Mouse (Mus musculus) urinary bladder, postnatal 4 days (tissue): Measurements from ENCODE around the gene Ddx27.

Experiments used
- DNase-seq, 2 experiments: peaks; one replicate each; pipeline ENCODE4 v3.0.0; 2021 to 2022; ENCODE audit warnings: low spot score in 2 of 2

The Ddx27 gene

DNA sequence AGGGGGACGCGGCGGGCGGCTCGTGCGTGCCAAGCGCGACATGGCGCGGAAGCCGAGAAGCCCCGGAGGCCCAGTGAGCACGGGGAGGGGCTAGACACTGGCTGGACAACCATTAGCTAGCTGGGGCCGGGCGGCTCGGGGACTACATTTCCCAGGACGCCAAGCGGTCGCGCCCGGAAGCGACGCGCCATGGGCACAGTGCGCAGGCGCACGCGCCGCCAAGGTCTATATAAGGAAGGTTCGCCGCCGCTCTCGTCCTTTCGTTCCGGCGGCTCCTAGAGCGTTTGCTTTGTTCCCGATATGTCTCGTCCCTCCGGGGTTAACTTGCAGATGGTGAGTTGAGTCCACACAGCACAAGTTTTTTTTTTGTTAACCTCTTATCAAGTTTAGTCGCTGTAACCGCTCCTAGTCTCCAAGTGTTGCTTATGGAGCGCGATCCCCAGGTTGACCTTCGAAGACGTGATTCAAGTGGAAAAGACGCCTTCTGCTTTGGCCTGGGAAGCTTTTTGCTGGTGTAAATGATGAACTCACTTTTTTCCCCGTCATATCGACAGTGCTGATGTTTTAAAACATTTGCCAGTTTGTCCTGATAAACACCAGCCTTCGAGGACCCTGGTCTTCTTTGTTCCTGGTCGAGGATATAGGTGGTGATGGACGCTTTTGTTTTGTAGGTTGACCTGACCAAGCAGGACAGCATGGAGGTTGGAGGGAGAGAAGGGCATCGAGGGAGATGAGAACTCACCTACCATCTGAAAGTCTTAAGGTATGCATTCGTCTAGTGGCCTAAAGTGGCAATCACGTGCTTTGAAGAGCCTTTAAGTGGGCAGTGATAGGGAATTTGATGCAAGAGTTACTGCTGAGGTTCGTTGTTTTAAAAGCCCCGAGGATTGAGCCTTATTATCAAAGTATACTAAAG, 48.2 kb downstream of the Ddx27 start, which contains the start of gene Znfx1:
Gene Znfx1 (minus strand): TSS at position 51 of the 916 bp plus-strand sequence.
- DNase-seq, result peak; percentile 96 to 98

DNA sequence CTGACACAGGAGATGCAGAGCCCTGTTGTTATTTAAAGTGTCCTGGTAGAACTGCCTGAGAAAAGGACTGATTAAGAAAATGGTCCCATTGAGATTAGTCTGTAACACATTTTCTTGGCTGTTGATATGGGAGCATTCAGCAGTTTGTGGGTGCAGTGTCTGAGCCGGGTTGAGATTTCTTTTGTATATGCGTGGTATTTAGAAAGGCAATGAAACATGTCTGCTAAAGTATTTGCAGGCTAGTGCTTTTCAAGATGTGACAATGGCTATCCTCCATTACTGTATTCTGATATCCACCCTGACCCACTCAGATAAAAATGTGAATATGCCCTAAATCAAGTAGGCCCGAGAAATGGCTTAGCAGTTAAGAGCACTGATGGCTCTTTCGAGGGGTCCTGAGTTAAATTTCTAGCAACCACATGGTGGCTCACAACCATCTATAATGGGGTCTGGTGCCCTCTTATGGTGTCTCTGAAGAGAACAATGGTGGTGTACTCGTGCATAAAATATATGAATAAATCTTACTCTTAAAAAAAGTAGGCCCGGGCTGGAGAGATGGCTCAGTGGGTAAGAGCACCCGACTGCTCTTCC, 49.0 kb downstream of the Ddx27 start:
- no peak for DNase-seq

DNA sequence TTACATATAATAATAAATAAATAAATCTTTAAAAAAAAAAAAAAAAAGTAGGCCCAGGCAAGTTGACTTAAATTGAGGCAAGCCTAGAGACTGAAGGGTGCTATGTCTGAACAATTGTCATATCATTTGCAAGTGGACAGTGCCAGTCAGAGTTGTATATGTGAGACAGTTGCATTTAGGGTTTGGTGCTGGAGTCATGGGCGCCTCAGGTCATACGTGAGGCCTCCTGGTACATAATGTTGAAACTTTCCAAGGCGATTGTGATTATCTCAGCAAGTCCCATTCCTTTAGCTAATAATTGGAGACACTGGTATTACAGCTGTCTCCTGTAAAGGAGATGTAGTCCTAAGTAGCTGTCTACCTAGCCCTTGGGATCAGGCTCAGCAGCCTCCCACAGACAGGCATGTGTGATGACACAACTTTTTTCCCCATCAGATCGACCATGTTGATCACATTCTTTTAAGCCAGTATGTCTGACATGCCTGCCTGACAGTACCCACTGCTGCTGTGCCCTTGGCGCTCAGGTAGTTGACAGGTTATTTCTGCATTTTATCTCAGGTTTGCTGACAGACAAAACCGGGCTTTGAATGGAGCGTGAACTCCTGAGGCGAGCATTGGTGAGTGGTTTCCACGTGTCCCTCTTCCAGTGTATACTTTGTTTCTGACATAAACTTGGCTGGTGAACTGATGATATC, 49.8 kb downstream of the Ddx27 start:
- no peak for DNase-seq

DNA sequence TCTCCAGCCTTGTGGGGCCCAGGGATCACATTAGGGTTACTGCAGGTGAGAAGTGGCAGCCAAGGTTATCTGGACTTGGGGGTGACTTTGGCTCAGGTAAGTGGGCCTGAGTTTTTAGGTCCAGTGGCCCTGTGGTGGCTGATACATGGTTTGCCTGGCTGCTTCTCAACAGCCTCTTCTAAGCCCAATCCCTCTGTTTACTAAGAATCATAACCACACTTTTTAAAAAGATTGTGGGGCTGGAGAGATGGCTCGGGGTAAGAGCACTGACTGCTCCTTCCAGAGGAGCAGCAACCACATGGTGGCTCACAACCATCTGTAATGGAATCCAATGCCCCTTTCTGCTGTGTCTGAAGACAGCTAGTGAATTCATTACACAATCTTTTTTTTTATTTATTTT, 51.0 kb downstream of the Ddx27 start:
- no peak for DNase-seq

DNA sequence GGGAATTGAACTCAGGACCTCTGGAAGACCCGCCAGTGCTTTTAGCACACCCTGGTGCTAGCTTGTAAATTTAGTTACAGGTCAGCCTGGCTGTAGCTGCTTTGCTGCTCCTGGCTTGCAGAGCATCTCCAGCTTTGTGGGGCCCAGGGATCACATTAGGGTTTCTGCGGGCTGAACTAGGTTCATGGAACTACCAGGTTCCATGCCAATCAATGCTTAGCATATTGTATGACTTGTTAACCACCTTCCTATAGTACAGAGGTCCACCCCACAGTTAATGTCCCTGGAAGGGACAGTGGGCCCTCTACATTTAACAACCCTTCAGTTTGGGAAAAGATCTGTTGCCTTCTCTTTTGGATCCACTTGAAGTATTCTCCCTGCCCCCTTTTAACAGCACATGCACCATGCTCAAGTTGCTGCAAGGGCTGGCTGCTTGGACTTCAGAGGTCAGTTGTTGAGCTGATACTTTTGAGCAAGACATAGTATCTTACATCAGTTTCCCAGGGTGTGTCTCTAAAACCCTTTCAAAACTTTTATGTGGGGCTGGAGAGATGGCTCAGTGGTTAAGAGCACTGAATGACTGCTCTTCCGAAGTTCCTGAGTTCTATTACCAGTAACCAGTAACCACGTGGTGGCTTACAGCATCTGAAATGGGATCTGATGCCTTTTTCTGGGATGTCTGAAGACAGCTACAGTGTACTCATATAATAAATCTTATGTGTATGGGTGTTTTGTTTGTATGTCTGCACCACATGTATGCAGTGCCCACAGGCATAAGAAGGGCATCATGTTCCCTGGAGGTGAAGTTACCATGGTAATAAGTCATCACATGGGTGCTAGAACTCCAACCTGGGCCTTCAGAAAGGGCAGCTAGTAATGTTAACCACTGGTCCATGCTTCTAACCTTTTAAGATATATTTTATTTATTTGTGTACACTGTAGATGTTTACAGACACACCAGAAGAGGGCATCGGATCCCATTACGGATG, 51.8 kb downstream of the Ddx27 start:
- DNase-seq, result no peak

DNA sequence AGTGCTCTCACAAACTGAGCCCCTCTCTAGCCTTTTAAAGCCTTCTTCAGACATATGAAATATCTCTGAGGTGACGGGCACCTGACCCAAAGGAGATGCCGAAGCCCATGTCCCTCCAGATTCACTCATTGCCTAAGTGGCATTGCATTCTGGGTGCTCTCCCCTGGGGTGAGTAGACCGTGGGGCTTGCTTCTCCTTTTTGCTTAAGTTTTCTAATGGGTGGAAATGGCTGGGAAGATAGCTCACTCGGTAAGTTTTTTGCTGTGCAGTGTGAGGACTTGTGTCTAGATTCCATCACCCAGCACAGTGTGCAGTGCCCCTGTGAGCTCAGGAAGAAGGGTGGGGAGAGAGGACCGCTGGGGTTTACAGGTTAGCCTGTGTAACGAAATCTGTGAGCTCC, 52.6 kb downstream of the Ddx27 start:
- no peak for DNase-seq

DNA sequence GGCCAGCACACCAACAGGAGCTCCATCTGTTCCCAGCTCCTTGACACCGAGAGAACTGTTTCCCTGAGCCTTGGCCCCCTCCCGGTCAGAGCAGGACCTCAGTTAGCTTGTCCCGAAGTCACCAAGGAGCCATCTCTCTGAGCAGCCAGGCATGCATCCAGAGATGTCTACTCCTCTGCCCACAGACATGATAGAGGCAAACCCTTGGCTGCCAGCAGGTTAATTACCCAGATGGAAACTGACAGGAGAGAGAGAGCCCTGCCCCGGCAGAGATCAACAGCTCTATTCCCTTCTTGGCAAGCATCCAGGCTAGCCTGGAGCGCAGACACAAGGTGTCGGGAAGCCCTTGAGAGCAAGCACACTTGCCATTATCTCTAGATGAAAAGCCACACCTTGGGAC, 55.3 kb downstream of the Ddx27 start:
- no peak for DNase-seq

DNA sequence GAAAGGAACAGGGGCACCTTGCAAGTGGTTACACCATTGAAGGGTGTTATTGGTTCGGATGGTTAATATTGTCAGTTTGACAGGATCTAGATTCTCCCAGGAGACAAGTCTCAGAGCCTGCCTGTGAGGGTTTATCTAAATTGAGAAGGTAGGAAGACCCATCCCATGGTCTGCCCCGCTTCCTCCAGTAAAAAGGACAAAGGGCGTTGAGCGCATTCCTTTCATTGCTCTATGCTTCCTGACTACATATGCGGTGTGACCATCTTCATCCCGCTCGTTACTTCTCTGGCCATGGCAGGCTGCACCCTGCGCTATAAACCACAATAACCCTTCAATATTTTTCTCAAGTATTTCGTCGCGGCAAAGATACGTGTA, 56.3 kb downstream of the Ddx27 start:
- DNase-seq, result no peak

DNA sequence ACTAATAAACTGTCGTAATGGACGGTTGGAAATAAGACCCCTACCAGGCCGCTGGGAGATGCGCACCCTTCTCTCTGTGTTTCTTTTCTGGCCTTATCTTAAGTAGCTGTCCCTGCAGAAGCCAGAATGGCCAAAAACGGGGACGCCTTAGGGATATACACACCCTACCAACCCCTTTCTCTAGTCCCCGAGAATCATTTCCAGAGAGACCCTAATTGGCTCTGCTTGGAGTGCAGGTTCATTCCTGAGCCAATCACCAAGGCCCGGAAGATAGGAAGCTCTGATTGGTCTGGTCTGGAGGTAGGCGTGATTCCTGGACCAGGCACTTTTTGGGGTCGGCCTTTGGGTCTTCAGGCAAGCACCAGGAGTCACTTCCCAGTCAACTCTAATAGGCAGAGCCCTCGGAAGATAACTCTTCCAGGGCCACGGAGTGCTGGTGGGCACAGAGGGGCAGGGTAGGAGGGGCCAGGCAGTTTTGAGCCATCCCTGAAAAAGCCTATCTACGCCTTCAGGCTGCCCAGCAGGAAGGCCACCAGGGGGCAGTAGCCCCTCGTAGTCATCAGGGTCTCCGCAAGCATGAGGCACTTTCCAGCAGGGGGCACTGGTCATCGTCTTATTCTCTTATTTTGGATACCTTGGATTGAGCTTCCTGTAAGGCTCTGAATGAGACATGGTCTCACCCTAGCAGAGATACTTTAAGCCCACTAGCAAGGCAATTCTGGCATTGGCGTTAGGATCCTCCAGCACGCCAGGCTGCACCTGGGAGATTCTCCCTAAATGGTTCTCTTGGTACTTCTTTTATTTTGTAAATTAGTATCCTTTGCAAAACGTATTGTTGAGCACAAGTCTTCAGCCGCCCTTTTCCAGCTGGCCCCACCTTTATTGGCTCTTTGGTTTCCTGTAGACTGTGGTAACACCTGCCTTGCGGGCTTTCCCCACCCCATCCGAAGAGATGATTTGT, 56.9 kb downstream of the Ddx27 start:
- DNase-seq, result peak; percentile 88 to 94

DNA sequence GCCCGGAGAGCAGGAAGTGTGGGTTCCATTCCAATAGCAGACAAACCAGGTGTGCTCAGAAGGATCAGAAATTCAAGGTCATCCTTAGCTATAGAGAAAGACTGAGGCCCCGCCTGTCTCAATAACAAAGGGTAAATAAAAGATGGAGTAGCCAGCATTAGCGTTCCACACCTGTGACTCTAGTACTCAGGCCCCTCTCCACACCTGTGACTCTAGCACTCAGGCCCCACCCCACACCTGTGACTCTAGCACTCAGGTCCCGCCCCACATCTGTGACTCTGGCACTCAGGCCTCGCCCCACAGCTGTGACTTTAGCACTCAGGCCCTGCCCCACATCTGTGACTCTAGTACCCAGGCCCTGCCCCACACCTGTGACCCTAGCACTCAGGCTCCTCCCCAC, 59.6 kb downstream of the Ddx27 start:
- DNase-seq, result no peak

DNA sequence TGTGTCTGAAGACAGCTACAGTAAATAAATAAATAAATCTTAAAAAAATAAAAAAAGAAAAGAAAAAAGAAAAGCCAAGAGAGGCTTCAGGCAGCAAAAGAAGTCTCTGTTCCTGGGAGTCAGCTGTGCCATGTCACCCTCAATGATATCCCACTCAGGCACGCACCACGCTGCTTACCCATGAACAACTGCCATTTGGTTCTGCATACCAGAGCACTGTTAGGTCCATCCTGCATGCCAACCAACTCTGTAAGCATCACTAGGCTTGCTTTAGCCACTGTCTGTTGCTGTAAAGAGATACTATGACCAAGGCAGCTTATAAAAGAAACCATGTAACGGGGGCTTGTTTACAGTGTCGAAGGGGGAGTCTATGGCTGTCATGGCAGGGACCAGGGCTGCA, 61.4 kb downstream of the Ddx27 start:
- DNase-seq, result no peak

DNA sequence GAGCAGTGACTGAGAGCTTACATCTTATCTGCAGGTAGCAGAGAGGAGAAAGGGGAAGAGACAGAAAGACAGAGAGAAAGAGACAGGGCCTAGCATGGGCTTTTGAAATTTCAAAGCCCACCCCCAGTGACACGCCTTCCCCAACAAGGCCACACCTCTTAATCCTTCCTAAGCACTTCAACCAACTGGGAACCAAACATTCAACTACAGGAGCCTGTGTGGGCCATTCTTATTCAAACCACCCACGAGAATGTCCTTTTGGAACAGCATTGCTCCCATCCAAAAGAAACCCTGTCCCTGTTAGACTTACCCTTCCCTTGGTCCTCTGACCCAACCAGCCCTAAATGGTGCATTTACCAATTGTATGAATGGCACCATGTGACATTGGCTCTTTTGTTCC, 61.8 kb downstream of the Ddx27 start:
- DNase-seq, result no peak

DNA sequence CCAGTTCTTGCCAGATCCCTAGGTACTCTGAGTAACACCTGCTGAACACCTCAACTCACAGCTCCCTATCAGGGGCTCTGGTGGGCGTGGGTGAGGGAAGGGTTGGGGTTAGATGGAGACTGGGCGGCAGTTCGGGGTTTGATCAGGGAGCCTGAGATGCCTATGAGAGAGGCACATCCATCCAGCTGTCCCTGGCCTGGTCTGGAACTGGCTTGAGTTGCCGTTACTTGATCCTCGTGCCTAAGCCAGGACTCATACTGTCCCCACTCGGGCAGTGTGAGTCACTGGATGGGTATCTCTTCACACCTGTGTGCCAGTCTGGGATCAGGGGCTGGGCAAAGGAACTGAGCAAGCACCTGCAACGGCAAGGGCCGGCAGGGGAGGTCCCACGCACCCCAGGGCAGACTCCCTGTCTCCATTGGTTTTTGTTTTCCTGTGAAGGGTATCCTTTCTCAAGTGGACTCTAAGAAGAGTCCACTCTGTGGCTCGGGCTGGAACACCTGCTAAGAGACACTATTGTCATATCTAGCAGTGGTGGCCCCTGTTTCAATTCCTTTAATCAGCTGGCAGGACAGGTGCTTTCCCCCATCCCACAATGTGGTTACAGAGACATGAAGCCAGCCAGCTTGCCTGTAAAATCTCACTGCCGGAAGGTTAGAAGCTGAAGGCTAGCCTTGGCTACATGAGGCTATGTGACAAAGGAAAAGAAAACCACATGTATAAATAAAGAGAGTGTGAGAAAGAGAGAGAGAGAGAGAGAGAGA, 62.4 kb downstream of the Ddx27 start:
- no peak for DNase-seq

DNA sequence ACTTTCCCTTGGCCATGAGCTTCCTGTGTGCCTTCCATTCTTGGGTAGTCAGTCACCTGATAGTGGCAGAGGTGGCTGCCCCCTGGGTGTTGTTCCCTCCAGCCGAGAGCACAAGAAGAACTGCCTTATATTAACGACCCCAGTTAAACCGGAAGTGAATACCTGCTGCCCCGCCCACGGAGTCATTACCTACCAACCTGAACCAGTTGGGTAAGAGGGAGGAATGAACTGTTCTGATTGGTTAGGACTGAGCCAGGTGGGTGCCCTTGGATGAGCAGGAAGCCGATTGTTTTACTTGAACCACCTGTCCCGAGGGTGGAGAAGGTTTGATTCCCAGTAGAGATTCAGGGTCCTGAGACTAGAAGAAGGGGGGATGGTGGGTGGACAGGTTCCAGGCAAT, 63.5 kb downstream of the Ddx27 start:
- DNase-seq, result no peak

DNA sequence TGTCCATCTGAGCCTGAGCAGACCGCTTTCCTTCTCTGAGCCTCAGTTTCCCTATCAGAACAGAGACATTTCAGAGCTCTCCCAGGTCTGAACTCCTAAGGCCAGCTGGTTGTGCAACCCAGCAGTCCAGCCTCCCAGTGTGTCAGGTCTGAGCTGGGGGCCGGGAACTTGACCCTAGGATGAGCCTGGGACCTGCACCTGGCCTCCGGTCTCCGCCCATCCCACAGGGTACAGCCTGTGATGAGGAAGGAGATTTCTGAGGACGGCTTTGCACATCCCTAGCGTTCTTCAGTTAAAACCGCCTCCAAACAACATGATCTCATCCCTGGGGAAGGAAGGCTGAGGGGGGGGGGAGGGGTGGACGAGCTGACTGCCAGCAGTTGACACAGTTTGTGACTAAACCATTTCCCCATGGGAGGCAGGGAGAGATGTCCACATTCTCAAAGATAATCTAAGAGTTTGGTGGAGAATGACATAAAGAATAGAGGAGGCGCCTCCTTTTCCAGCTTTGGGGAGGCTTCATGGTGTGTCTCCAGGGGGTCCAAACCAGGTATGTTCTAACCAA, 64.0 kb downstream of the Ddx27 start:
- DNase-seq, result no peak

DNA sequence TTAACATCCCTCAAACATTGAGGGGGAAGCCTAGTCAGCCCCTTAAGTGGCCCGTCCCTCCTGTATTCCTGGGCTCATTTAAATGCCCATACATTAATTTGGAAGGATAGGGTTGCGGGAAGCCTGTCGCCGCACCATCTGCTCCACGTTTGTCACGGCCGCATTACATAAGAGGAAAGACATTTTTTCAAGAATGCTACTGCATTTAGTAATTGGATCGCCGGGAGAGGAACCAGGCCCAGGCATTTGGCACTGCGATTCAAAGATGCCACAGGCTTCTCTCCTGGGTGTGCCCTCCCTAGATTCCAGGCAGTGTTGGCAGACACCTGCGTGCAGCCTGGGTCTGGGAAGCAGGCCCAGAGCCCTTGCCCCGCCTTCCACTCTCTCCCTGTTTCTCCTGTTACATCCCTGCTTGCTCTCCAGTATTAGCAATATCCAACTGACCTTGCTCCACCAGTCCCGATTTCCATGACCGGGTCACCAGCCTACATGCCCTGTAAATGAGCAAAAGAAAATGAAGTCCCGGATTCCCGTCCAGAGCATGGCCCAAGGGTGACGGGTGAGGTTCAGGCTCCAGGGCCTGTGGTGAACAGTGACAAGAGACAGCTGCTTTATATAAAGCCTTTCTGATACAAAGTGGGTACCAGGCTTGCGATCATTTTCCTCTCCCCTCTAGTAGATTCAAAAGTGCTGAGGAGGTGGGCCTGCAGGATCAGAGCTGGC, 64.7 kb downstream of the Ddx27 start:
- DNase-seq, result no peak

DNA sequence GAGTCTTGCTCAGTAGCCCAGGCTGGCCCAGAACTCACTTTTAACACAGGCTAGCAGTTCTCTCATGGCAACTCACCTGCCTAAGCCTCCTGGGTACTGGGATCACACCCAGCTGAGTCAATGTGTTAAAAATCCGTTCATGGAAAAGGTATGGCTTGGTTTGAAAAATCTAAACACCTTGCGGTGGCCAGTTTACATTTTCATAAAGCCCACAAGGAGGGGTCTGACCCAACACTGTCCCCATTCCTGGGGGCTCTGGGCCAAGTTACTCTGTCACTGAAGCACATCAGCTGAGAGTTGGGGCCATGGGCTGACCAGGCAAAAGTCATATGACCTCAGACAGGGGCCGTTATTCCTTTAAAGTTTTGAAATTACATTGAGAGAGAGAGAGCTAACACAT, 65.4 kb downstream of the Ddx27 start:
- no peak for DNase-seq

DNA sequence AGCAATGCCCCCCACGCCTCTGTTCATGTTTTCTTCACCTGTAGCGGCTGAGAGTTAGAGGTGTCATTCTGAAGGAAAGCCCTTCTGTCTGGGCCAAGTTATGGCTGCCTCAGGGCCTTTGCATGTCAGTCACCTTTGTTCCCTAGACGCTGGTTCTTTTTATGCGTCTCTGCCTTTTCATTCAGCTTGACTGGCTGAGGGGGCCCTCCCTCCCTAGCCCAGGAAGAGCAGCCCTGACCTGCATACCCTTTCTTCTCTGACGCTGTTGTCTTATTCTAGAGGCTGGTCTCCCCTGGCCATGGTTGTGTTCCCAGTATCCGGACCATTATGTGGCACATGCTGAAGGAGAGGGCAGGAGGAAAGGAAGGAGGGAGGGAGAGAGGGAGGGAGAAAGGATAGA, 66.1 kb downstream of the Ddx27 start:
- no peak for DNase-seq

DNA sequence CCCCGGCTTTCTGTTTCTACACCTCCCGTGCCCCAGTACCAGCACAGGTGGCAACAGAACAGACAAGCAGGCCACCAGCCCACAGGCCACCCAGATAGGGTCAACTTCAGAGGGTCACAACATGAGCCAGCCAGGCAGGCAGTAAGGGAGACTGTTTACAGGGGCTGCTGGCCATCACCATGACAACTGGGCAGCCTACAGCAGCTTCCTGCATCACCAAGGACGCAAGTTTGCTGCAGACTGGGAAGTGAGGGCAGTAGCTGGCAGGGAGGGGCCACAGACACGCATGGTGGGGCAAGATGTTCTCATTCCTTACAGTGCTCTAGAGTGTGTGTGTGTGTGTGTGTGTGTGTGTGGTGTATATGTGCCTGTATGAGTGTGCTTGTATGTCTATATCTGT, 66.6 kb downstream of the Ddx27 start:
- no peak for DNase-seq
